Mouse (Mus musculus) large intestine, adult 2 months (tissue): Measurements from ENCODE around the gene Snx29. TPM values are rescaled to one million over a fixed set of nuclear protein-coding genes. Genes with fewer than 3 reads are reported as not detected.

Experiments
- DNase-seq: peaks from one replicate; pipeline ENCODE4 v3.0.0-alpha.2; 2012; ENCODE audit warnings: low read depth, low spot score
- WGBS: fragments of 180-500 bp; shearing (Covaris S2); methylation state at CpG from one replicate; pipeline ENCODE4 v1.1.7; 2018; 5-methylcytosine and 5-hydroxymethylcytosine counted together
- polyA plus RNA-seq: library from polyadenylated mRNA; depleted of rRNA; stranded (reverse); fragments of >200 nt; gene quantifications from 2 replicates; pipeline ENCODE4 v1.2.3, GENCODE M21; 2012

Snx29 gene
- polyA plus RNA-seq, 1 experiment, result 2.8 TPM

DNA sequence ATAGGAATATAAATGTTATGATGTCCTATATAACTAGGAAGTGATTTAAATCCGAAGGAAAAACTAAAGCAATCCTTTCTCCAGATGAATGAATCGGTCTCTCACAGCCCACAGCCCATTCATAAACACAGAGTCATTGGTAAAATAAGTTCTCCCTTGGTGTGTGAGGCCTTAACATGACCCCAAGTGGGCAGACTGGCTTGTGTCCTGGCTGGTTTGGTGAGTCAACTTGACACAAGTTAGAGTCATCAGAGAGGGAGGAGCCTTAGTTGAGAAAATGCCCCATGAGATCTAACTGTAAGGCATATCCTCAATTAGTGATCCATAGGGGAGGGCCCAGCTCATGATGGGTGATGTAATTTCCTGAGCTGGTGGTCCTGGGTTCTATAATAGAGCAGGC is 297.2 kb downstream of the Snx29 start:
- WGBS, result 94% methylated on average over 2 of the region's 2 CpGs
- DNase-seq, result no peak

DNA sequence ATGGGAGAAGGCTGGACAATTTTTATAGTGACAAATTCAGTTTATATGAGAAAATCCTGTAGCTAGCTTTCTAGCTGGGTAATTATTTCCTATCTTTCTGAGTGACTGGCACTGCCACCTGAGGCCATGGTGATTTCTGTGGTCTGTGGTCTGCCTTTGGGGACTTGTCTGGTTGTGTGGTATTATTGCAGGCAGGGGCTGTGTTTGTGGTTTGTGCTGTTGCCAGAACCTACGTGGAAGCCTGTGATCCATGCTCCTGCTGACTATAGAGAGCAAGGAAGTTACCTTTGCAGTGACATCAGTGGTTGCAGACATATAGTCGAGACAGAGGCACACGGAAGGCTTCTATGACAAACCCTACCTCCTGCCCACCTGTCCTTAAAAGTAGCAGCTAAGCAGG is 298.3 kb downstream of the Snx29 start:
- 77% methylated on average over 3 of the region's 3 CpGs for WGBS
- no peak for DNase-seq

DNA sequence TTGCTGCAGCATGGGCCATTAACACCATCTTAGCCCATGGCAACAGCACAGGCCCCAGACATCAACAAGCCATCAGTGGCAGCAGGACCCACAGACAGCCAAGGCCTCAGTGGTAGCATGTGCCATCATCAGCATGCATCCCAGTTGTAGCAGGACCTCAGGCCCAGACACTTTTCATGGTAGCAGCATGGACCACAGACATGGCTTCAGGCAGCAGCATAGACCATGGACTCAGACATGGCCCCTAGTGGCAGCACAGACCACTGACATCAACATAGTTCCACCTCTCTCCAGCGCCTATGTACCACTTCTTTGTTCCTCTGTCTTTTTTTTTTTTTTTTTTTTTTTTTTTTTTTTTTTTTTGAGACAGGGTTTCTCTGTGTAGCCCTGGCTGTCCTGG is 299.0 kb downstream of the Snx29 start:
- WGBS, result 90% methylated on average over 1 of the region's 1 CpGs
- DNase-seq, result no peak

DNA sequence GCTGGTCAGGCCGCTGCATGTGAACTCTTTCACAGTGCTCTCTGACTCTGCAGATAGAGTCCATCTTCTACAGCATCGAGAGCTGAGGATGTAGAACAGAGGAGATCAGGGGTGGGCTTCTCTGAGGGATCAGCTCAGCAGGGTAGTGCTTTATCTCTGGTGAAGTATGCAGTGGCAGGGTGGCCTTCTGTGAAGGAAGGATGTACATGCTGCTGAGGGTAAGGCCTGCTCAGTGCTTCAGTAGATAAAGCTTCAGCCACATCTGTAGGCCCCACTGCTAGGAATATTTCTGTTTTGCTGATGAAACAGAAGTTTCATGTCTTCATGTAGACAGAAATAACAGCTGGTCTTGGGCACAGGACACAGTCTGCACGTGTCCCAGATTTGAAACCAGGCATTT is 300.3 kb downstream of the Snx29 start:
- 84% methylated on average over 3 of the region's 3 CpGs for WGBS
- DNase-seq, result no peak

DNA sequence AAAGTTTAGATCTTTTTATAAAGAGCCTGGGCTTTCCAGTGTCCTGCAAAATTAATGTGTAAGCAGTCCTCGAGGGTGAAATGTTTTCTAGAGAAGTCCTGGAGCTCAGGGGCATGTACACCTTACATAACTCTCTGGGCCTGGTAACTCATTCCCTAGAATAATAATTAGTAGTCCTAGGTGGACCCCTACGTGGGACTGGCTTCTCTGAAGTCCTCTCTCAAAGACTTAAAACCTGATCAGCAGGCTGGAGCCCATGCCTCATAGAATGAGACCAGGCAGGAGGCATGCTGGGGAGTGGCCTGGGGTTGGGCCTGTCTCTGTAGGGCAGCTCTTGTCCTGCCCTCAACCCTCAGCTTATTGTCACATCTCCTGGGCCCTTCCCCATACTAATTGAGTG is 301.4 kb downstream of the Snx29 start:
- 51% methylated on average over 2 of the region's 2 CpGs for WGBS
- no peak for DNase-seq

DNA sequence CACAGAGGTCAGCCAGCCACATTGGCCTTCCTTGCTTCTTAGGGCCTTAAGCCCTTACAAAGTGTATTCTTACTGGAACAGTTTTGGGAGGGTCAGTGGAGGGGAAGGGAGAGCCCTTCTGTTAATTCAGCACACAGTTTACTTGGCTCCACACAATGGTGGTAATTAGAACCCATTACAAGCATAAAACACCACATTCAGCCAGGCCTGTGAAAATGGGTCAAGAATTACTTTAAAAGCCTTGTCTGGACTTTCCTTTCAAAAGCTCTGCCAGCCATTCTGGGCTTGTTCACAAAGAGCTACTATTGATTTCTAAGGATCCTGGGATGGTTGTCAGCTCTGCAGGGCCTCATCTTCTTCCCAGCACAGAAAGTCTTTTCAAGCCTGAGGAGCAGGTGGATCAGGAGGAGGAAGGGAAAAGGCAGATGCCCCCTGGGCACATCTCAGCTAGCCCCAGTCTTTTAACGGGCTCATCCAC is 303.3 kb downstream of the Snx29 start:
- no peak for DNase-seq
- WGBS, result 97% methylated on average over 1 of the region's 1 CpGs

DNA sequence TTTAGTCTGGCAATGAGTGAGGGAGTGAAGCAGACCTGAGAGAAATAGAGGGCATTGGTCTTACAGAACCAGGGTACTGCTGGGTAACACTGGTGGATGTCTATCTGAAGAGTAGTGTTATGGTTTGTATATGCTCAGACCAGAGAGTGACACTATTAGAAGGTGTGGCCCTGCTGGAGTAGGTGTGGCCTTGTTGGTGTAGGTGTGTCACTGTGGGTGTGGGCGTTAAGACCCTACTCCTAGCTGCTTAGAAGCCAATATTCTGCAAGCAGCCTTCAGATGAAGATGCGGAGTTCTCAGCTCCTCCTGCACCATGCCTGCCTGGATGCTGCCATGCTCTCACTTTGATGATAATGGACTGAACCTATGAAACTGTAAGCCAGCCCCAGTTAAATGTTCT is 303.9 kb downstream of the Snx29 start:
- WGBS, result 73% methylated on average over 2 of the region's 2 CpGs
- no peak for DNase-seq

DNA sequence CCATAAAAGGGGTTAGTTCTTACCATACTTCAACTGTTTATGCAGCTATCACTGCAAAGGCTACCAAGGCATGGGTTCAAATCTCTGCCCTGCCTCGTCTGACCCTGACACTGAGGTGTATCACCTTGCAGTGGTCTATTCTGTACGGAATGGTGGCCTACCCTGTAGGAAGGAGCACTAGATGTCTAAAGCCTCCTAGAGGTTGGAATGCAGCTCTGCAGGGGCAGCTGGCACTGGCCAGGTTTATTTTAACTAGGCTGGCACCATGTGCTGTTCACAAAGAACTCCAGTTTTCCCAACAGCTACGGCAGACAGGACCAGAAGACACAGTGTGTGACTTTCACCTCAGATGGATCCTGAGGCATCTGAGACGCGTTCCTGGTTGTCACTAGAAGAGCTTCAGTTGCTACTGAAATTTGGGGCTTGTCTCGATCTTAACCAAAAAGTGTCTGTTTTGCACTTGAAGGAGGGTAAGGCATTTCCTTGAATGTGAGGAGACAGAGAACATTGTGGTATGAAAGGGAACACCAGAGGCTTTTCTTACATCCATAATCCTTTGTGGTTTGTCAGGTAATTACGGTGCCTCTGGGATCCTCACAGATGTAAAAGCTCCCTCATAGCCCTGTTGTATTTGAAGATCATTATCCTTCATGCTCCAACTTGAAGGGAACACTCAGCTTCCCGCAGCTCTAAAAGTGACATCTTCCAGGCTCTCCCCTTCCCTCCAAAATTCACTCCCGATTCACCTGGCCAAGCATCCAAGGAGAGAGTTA is 305.3 kb downstream of the Snx29 start:
- 86% methylated on average over 9 of the region's 9 CpGs for WGBS
- no peak for DNase-seq

DNA sequence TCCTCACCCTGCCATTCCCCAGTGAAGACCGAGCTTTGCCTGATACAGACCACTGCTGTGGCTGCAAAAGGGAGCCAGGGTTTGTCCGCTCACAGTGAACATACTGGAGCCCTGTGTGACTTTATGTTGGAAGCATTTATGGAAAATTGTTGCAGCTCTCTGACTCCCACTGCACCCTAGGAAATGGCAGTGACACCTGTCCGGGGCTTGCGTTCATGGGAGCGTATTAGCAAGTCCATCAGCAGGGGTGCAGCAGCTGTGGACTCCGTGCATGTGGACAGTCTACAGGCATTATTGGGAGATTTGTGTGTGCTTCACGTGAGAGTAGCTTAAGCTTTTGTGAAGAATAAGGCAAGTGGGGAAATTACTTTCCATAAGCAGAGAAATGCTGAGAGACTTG is 307.0 kb downstream of the Snx29 start:
- no peak for DNase-seq
- 91% methylated on average over 7 of the region's 7 CpGs for WGBS

DNA sequence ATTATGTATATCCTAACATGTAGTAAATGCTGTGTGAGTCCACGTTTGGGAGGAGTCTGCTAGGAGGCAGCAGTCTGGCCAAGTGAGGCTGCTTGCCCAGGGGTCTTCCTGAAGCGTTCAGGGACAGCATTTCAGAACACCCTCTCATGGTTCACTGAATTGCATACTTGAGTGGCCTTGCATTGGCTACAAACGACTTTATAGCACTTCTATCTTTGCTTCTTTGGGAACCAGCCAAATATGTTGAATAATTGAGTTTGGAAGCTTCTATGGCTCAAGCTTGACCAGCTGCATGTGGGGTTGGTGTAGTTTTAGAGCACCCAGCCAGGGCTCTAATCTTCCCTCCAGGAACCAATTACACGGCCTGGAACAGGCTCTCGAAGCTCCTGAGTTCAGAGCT is 307.8 kb downstream of the Snx29 start:
- no peak for DNase-seq
- WGBS, result 51% methylated on average over 5 of the region's 5 CpGs

DNA sequence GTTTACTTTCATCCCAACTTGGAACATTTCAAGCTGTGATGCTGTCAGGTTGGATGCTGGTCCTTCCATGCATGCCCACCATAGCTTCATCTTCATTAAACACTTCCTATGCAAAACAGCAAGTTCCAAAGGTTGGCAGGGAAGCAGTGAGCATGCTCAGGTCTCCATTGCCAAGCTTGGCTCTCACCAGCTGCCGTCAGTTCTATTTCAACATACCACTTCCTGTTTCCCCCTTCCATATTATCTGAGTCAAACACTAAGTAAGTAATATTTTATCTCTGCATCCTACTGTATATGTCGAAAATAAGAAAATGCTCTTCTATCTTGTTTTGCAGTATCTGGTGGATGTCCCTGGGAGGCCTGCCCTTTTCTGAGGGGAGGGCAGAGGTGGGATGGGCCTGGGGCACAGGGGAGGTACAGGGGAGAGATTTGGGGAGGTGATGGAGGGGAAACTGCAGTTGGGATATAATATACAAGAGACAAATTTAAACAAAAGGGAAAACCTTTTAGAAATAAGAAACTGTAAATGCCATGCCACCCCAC is 309.6 kb downstream of the Snx29 start:
- DNase-seq, result no peak
- WGBS, result 75% methylated on average over 2 of the region's 2 CpGs

DNA sequence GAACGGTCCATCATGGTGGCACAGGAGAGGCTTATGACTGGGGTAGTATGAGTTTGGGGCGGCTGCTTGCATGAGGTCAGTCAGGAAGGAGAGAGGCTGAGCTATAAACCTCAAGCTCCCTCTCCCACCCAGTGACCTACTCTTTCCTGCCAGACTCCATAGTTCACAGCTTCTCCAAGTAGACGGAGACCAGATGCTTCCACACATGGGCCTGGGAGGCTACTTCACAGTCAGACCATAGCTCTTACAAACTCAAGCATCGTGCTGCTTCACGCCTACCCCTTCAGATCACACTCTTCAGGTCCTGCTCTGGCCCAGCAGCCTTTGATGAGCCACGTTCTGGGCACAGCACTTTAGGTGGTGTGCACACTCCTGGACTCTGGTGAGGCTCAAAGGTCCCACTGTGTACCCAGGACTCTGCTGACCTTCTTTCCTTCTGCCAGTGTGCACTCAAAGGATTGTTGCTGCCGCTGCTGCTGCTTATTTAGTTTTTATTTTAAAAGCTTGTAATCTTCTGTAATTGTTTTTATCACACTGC is 313.6 kb downstream of the Snx29 start:
- 77% methylated on average over 7 of the region's 7 CpGs for WGBS
- no peak for DNase-seq

DNA sequence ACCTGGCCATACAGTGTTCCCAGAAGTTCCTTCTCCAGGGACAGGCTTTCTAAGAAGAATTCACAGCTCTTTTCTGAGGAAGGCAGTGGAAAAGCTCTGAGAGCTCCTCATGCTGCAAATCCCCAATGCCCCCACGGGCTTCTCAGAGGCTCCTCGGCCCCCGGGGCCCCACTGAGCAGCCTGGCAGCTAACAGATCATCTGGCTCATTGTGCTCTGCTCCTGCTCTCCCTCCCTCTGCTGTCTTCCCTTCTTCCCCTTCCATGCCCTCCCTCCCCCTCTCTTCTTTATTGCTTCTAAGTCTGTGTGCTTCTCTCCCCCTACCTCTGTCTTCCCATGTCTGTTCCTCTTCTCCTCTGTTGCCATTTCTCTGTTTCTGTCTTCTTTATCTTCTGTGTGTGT is 314.2 kb downstream of the Snx29 start:
- DNase-seq, result no peak
- 9% methylated on average over 3 of the region's 3 CpGs for WGBS

DNA sequence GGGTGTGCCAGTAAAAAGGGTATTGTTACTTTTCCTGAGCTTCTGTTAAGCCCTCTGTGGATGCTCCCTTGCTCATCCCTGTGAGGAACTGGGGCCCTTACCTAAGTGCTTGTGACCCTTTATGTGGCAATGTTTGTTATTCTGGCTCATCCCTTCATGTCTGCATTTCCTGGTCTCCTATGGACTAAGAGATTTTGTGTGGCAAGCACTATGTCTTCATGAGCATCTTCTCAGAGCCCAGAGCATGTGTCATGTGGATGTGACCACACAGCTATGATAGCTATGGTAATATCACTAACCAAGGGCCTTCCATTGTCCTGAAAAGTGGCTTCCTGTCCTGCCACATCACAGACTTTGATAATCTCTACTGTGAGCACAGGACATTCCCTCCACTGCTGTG is 315.1 kb downstream of the Snx29 start:
- DNase-seq, result no peak

DNA sequence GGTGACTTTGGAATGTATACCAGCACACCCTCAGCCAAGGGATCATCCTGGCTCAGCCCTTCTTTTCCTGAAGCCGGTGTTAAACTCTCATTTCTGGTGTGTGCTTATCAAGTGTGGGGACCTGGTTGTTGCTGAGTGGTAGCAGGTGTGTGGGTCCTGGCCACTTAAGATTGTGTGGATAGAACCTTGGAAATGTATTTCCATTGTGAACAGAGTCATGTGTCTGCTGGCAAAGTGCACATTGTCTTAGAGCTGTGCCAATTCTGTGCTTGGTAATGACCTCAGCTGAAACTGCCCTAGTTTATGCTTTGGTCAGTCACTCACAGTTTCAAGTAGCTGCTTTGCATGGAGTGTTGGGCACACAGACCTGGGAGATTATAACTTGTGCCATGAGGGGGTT is 316.0 kb downstream of the Snx29 start:
- WGBS, result 90% methylated on average over 1 of the region's 1 CpGs
- DNase-seq, result no peak

DNA sequence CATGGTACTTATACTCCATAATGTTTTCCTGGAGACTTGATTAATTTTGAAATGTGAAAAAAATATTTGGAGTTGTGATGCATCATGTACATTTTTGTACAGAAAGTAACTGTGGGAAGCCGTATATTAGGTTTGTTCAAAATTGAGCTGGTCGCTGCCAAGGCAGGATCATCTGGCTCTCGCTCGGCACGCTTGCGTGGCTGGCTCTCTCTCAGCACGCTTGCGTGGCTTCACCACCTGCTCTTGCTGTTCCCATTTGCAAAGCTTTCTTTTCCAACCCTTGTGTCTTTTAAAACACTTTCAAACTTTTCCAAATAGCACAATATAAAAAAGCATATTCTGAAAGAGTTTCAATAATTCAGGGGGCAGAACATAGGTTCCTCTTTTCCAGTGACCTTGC is 317.2 kb downstream of the Snx29 start:
- DNase-seq, result no peak

DNA sequence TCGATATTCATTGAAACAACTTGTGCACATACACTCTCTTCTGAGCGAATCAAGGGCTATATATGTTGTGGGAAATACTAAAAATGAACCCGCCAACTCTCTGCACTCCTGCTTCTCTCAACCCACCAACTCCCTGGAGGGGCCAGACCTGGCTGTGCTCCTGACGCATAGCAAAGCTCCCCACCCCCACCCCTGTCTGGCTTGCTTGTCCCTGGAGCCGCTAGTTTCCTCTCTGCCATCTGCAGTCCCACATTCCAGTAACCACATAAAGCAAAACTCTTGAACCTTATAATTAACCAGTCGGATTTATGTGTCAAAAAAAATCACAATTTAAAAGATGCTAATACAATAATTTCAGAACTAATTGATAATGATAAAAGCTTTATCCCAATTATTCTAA is 320.9 kb downstream of the Snx29 start:
- DNase-seq, result no peak
- 82% methylated on average over 6 of the region's 6 CpGs for WGBS

More for the DNA sequence above, 317.2 kb downstream of the Snx29 start:
- 96% methylated on average over 8 of the region's 8 CpGs for WGBS

DNA sequence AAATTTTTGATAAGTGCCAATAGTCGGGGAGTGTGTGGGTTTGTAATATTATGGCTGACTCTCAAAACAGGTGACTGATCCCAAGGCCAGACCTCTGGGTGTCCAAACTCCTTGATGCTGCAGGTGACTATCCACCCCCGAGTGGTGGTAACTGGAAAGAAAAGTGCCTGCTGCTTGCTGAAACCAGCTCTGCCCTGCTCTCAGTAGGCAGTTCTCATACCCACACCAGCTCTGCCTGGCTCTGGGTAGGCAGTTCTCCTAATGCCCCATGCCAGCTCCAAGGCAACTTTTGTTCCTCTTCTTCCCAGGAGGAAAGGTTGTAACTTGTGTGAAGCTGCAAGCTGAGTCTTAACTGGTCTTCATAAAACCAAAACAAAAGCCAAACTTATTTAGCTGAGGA is 321.7 kb downstream of the Snx29 start:
- DNase-seq, result no peak
- 71% methylated on average over 2 of the region's 2 CpGs for WGBS

DNA sequence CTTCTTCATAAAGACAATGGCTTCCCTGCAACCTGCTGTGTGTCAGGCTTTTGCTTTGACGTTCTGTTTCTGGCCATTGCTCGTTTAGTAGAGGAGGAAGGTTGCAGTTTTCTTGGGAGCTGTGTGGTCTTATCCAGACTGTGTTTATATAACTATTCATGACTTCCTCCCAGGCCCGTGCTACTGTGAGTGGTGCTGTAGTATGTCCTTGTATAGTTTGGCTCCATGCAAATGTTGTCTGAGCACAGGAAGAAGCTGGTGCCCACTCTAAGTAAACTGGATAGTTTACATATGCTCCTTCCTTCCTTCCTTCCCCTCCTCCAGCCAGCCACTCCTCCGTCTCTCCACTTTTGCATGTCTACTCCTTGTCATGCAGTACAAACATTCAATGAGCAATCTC is 323.0 kb downstream of the Snx29 start:
- 27% methylated on average over 4 of the region's 4 CpGs for WGBS
- no peak for DNase-seq

DNA sequence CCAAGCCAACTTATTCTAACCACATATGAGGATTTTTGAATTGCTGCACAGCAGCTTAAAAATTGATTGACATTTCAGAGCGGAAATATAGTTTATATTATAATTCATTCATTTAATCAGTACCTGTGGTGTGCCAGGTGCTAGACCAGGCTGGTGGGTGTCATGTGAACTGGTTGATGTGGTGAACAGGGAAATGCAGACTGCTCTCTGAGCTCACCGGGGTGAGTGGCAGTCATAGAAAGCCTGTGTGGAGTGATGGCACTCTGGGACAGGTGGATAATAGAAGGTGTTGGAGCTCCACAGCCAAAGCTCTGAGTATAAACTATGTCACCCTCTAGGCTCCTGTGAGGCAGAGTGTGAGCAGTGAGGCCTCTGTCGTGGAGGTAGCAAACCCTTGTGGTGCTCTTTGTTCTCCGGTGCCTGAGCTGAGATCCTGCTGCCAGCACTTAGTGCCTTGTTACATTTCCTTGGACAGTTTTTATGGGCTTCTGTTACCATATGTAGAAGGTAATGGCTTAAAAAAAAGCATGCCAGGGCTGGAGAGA is 324.1 kb downstream of the Snx29 start:
- 87% methylated on average over 4 of the region's 4 CpGs for WGBS
- no peak for DNase-seq

DNA sequence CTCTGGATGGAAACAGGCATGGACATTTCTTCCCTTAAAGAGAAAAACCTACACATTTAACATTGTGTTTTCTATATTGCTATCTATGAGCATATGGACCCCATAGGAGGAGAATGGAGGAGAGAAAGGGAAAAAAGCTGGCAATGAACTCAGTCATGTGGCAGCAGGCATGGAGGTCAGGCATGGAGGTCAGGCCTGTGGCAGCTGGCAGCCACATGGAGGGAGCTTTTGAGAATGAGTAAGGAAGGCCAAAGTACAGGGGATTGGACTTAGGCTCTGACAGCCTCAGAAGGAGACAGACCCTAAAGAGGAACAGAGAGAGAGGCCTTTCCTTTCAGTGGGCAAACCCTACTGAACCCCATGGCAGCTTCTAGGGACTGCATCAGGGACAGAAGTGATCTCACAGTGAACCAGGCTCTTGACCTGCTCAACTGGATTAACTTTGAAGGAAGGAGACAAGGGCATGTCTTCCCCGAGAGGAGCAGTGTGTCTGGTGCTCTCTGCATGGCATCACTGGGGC is 325.5 kb downstream of the Snx29 start:
- 97% methylated on average over 1 of the region's 1 CpGs for WGBS

More for the DNA sequence above, 325.5 kb downstream of the Snx29 start:
- no peak for DNase-seq
